ENCODE assay signal across 8 mouse cellular contexts in genomic region chr19:46055752-46056387, GRCm38 (mm10). TPM values are rescaled to one million over a fixed set of nuclear protein-coding genes. Genes with fewer than 3 reads are reported as not detected.
A peak's percentile ranks its signal among the peaks of the same experiment; 100 is the strongest.
DNase-seq lines count a peak whose midpoint lies in the region; ATAC-seq and TF ChIP-seq lines count a peak whose summit lies in the region.

No protein-coding gene starts in this region.

- no peak for DNase-seq in kidney, adult 18-20 months
- no peak for DNase-seq in brain, embryonic 14.5 days (ENCODE audit: low read depth)
- no peak for DNase-seq in urinary bladder, postnatal 10 days (ENCODE audit: low spot score)
- no peak for DNase-seq in ovary, postnatal 10 days (ENCODE audit: low spot score)
- DNase-seq in layer of hippocampus, adult 9-11 months = no peak

- no peak for TF ChIP-seq POLR2A in brain, embryonic 14.5 days (IDR thresholded peaks at IDR 0.05; ENCODE audit: borderline replicate concordance, extremely low read depth, insufficient read depth, insufficient read length, poor library complexity, severe bottlenecking)

- ATAC-seq in kidney, embryonic 16.5 days (ENCODE audit: low FRiP score, low TSS enrichment) = peak; percentile 80
- ATAC-seq in hematopoietic stem cell, adult 5-6 weeks (replicated peaks in 1 of 2; ENCODE audit: insufficient read depth in 1 of 2, low FRiP score in 2 of 2, low TSS enrichment in 1 of 2, low read depth in 1 of 2, poor library complexity in 2 of 2, severe bottlenecking in 2 of 2) = peak; percentile 72 to 91

- H3K79me2 ChIP-seq in macrophage (ENCODE audit: inconsistent target) = peaks cover 38% of the 10 kb centered on the region

- H3K4me2 ChIP-seq in kidney, embryonic 16.5 days (replicated peaks; ENCODE audit: low read depth, low read length) = peak overlapping the region; percentile 64

- peak; percentile 54; the same call in 1 of the 2 replicates for TF ChIP-seq CTCF in brain, embryonic 14.5 days (IDR thresholded peaks at IDR 0.05; ENCODE audit: borderline replicate concordance, extremely low read depth, insufficient read depth, insufficient read length)

- peak overlapping the region; percentile 91 for H3K4me3 ChIP-seq in kidney, embryonic 16.5 days (ENCODE audit: low read length)
- H3K4me3 ChIP-seq in macrophage (ENCODE audit: inconsistent target) = peak overlapping the region; percentile 49

- H3K9me3 ChIP-seq in kidney, embryonic 16.5 days (ENCODE audit: low read length) = no peaks in the 10 kb centered on the region

- under 1% methylated on average over 11 of the region's 11 CpGs for WGBS in kidney, embryonic 16.5 days
- WGBS in macrophage (ENCODE audit: missing documents) = 8% methylated on average over 11 of the region's 11 CpGs

- H3K4me1 ChIP-seq in kidney, embryonic 16.5 days (ENCODE audit: insufficient read depth, low read length) = peaks cover 11% of the 10 kb centered on the region

- peak overlapping the region; percentile 51 for H3K9ac ChIP-seq in kidney, embryonic 16.5 days (replicated peaks; ENCODE audit: low read length)

- no peaks in the 10 kb centered on the region for H3K27me3 ChIP-seq in kidney, embryonic 16.5 days (ENCODE audit: insufficient read depth, low read length)

- H3K36me3 ChIP-seq in kidney, embryonic 16.5 days (ENCODE audit: insufficient read depth, low read length) = no peaks in the 10 kb centered on the region
- no peaks in the 10 kb centered on the region for H3K36me3 ChIP-seq in macrophage (ENCODE audit: inconsistent target)

- H3K27ac ChIP-seq in kidney, embryonic 16.5 days (ENCODE audit: low read length) = peak overlapping the region; percentile 95
- H3K27ac ChIP-seq in macrophage = peak overlapping the region; percentile 31; the same call in 1 of the 2 replicates

RNA-seq across cellular contexts. Expression of gene Ldb1, which starts 10.9 kb away (rescaled TPM):
- polyA plus RNA-seq in kidney, embryonic 16.5 days (2015; fragmentation: Nextera tagmentation; extraction: Ambion mirVana) = 57.0 and 88.2 TPM in 2 replicates
- polyA plus RNA-seq in brain, embryonic 14.5 days (2012; rRNA removed) = 404 and 531 TPM in 2 replicates
- total RNA-seq in hematopoietic stem cell, adult 5-6 weeks (2017) = 184 and 203 TPM in 2 replicates
- 100 to 1,000 TPM in 15 of 26 experiments, 10 to 100 TPM in 11; 34.5 to 266 (median 130) TPM for total RNA-seq in macrophage (2018; cell fraction: chromatin; rRNA removed)
- 10 to 100 TPM; 34.0 to 73.6 (median 58.4) TPM for total RNA-seq in macrophage (2018; cell fraction: cytosol; rRNA removed)
- 100 to 1,000 TPM in 10 of 26 experiments, 10 to 100 TPM in 16; 31.1 to 202 (median 91.8) TPM for total RNA-seq in macrophage (2018; cell fraction: nucleus; rRNA removed)
- polyA plus RNA-seq in macrophage (2018) = 59.8 to 83.3 TPM (median 73.3 TPM) in 3 replicates

RNA-seq across cellular contexts. Expression of gene Pprc1, which starts 11.2 kb away (rescaled TPM):
- polyA plus RNA-seq in kidney, embryonic 16.5 days (2015; fragmentation: Nextera tagmentation; extraction: Ambion mirVana) = 34.2 and 36.2 TPM in 2 replicates
- 24.0 and 30.1 TPM in 2 replicates for polyA plus RNA-seq in brain, embryonic 14.5 days (2012; rRNA removed)
- 21.3 and 24.6 TPM in 2 replicates for total RNA-seq in hematopoietic stem cell, adult 5-6 weeks (2017)
- 100 to 1,000 TPM in 8 of 26 experiments, 10 to 100 TPM in 18; 39.0 to 165 (median 87.4) TPM for total RNA-seq in macrophage (2018; cell fraction: chromatin; rRNA removed)
- total RNA-seq in macrophage (2018; cell fraction: cytosol; rRNA removed) = 10 to 100 TPM in 25 of 26 experiments, 1 to 10 TPM in 1; 9.7 to 26.8 (median 18.4) TPM
- total RNA-seq in macrophage (2018; cell fraction: nucleus; rRNA removed) = 100 to 1,000 TPM in 1 of 26 experiments, 10 to 100 TPM in 25; 32.4 to 133 (median 55.7) TPM
- polyA plus RNA-seq in macrophage (2018) = 13.1 to 26.2 TPM (median 15.9 TPM) in 3 replicates

RNA-seq across cellular contexts. Expression of gene Nolc1, which starts 19.8 kb away (rescaled TPM):
- polyA plus RNA-seq in kidney, embryonic 16.5 days (2015; fragmentation: Nextera tagmentation; extraction: Ambion mirVana) = 85.7 and 93.2 TPM in 2 replicates
- polyA plus RNA-seq in brain, embryonic 14.5 days (2012; rRNA removed) = 41.4 and 54.5 TPM in 2 replicates
- total RNA-seq in hematopoietic stem cell, adult 5-6 weeks (2017) = 105 and 177 TPM in 2 replicates
- total RNA-seq in macrophage (2018; cell fraction: chromatin; rRNA removed) = 10 to 100 TPM in 21 of 26 experiments, 1 to 10 TPM in 5; 8.0 to 23.2 (median 13.6) TPM
- total RNA-seq in macrophage (2018; cell fraction: cytosol; rRNA removed) = 10 to 100 TPM; 12.1 to 23.2 (median 17.5) TPM
- 10 to 100 TPM in 17 of 26 experiments, 1 to 10 TPM in 9; 4.8 to 47.3 (median 11.5) TPM for total RNA-seq in macrophage (2018; cell fraction: nucleus; rRNA removed)
- 18.8 to 68.9 TPM (median 43.9 TPM) in 3 replicates for polyA plus RNA-seq in macrophage (2018)

RNA-seq across cellular contexts. Expression of gene Hps6, which starts 52.6 kb away (rescaled TPM):
- polyA plus RNA-seq in kidney, embryonic 16.5 days (2015; fragmentation: Nextera tagmentation; extraction: Ambion mirVana) = 9.8 and 10.5 TPM in 2 replicates
- polyA plus RNA-seq in brain, embryonic 14.5 days (2012; rRNA removed) = 1.6 and 2.1 TPM in 2 replicates
- total RNA-seq in hematopoietic stem cell, adult 5-6 weeks (2017) = 4.1 and 4.6 TPM in 2 replicates
- 10 to 100 TPM in 3 of 26 experiments, 1 to 10 TPM in 23; 2.3 to 11.7 (median 6.8) TPM for total RNA-seq in macrophage (2018; cell fraction: chromatin; rRNA removed)
- 10 to 100 TPM in 7 of 26 experiments, 1 to 10 TPM in 19; 5.4 to 13.8 (median 8.9) TPM for total RNA-seq in macrophage (2018; cell fraction: cytosol; rRNA removed)
- 10 to 100 TPM in 8 of 26 experiments, 1 to 10 TPM in 18; 4.7 to 18.3 (median 8.8) TPM for total RNA-seq in macrophage (2018; cell fraction: nucleus; rRNA removed)
- 5.1 to 9.8 TPM (median 9.4 TPM) in 3 replicates for polyA plus RNA-seq in macrophage (2018)

RNA-seq across cellular contexts. Expression of gene Armh3, which starts 57.6 kb away (rescaled TPM):
- 20.9 and 21.9 TPM in 2 replicates for polyA plus RNA-seq in kidney, embryonic 16.5 days (2015; fragmentation: Nextera tagmentation; extraction: Ambion mirVana)
- polyA plus RNA-seq in brain, embryonic 14.5 days (2012; rRNA removed) = 19.6 and 22.0 TPM in 2 replicates
- 10.6 and 11.9 TPM in 2 replicates for total RNA-seq in hematopoietic stem cell, adult 5-6 weeks (2017)
- total RNA-seq in macrophage (2018; cell fraction: chromatin; rRNA removed) = 10 to 100 TPM; 34.8 to 90.3 (median 60.6) TPM
- 10 to 100 TPM in 20 of 26 experiments, 1 to 10 TPM in 6; 7.4 to 14.5 (median 10.9) TPM for total RNA-seq in macrophage (2018; cell fraction: cytosol; rRNA removed)
- total RNA-seq in macrophage (2018; cell fraction: nucleus; rRNA removed) = 10 to 100 TPM; 13.8 to 56.2 (median 26.6) TPM
- 9.3 to 14.2 TPM (median 10.7 TPM) in 3 replicates for polyA plus RNA-seq in macrophage (2018)
